Mouse (Mus musculus) hindbrain, embryonic 14.5 days (tissue): ENCODE measurements at regions not wholly inside any gene's neighbourhood (a gene's known extent, or its start where the extent isn't known, plus 50 kb on each side); places are given as distances from the start of the nearest gene placed in this dataset.
A peak's percentile ranks its signal among the peaks of the same experiment; 100 is the strongest.

Experiments used
- ATAC-seq: fragments of 200-750 bp; cut with Nextera tagmentation; 2 replicates; pipeline ENCODE4 v1.8.0; 2017; ENCODE audit warnings: moderate number of reproducible peaks, mild to moderate bottlenecking, moderate TSS enrichment, moderate library complexity; ENCODE audit not compliant: low FRiP score
- DNase-seq: peaks from one replicate; pipeline ENCODE4 v3.0.0-alpha.2; 2015; ENCODE audit warnings: low spot score
- H3K27ac ChIP-seq: fragments of 300-500 bp; sonication (generic); 2 replicates; pipeline ENCODE4 v1.5.1; 2014; ENCODE audit warnings: mild to moderate bottlenecking, moderate library complexity
- H3K27me3 ChIP-seq: fragments of 300-500 bp; sonication (generic); 2 replicates; pipeline ENCODE4 v1.6.1; 2014; ENCODE audit warnings: mild to moderate bottlenecking, low read length, mixed read lengths; ENCODE audit not compliant: control insufficient read depth, insufficient read depth
- H3K36me3 ChIP-seq: fragments of 300-500 bp; sonication (generic); replicated peaks from 2 replicates; pipeline ENCODE4 v1.6.1; 2014; ENCODE audit not compliant: control insufficient read depth, insufficient read depth
- H3K4me1 ChIP-seq: fragments of 300-500 bp; sonication (generic); replicated peaks from 2 replicates; pipeline ENCODE4 v1.6.1; 2014; ENCODE audit warnings: antibody characterized with exemption, low read length, mixed read lengths; ENCODE audit not compliant: control insufficient read depth, insufficient read depth
- H3K4me2 ChIP-seq: fragments of 300-500 bp; sonication (generic); replicated peaks from 2 replicates; pipeline ENCODE4 v1.6.1; 2014; ENCODE audit warnings: mild to moderate bottlenecking, moderate library complexity
- H3K4me3 ChIP-seq: fragments of 300-500 bp; sonication (generic); replicated peaks from 2 replicates; pipeline ENCODE4 v1.5.1; 2014; ENCODE audit warnings: mild to moderate bottlenecking, low read length
- H3K9ac ChIP-seq: fragments of 300-500 bp; sonication (generic); 2 replicates; pipeline ENCODE4 v1.6.1; 2014
- H3K9me3 ChIP-seq: fragments of 300-500 bp; sonication (generic); 2 replicates; pipeline ENCODE4 v1.6.1; 2016; ENCODE audit warnings: low read length; ENCODE audit not compliant: control insufficient read depth
- WGBS: fragments of 180-500 bp; shearing (Covaris S2); extraction: QIAGEN DNeasy Blood & Tissue Kit; methylation state at CpG from one replicate; pipeline ENCODE4 v1.1.7; 2014; 5-methylcytosine and 5-hydroxymethylcytosine counted together

DNA sequence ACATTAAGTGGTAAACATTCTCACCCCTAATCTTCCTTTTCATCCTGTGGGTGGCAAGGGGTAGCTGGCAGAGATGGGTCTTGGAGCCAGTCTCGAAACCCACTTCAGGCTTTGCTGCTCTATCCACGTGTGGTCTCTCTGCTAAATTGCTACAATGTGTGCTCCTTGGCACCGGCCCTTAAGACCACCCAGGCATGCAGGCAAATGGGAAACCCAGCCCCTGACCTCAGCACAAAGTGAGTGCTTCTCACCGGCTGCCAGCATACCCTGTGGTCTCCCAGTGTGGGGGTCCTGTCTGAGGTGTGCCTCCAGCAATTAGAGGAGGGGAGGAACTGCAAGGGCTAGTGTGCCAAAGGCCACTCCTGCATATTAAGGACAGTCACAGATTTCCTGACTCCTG lies 238.5 kb upstream of the Gm21798 start:
- no peak overlapping the region for H3K4me2 ChIP-seq
- no peaks in the 10 kb centered on the region for H3K4me1 ChIP-seq
- H3K9me3 ChIP-seq = no peaks in the 10 kb centered on the region
- H3K27ac ChIP-seq = no peak overlapping the region
- H3K4me3 ChIP-seq = no peak overlapping the region
- no peaks in the 10 kb centered on the region for H3K36me3 ChIP-seq
- no peak overlapping the region for H3K9ac ChIP-seq
- DNase-seq (no peak), ATAC-seq (peak; percentile 57; the same call in 1 of the 2 replicates)
- 49% methylated on average over 4 of the region's 4 CpGs for WGBS
- no peaks in the 10 kb centered on the region for H3K27me3 ChIP-seq

DNA sequence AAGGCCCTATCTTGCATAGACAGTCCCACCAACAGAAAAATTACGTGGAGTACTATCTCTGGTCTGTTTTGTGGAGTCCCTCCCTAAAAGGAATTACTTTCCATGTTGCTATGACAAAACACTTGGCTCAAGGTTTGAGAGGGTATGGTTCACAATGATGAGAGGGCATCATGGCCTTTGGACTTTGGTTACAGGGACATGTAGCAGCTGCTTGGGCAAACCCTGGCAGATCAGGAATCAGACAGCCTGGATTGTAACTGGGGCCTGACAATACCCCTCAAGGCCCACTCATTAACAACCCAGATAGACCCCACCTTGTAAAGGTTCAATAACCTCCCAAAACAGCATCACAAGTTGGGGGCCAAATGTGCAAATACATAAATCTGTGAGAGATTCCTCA lies 237.0 kb upstream of the Gm21798 start:
- no peak for ATAC-seq
- H3K9ac ChIP-seq = no peak overlapping the region
- no peak overlapping the region for H3K4me2 ChIP-seq
- H3K27me3 ChIP-seq = no peaks in the 10 kb centered on the region
- no peak overlapping the region for H3K4me3 ChIP-seq
- H3K9me3 ChIP-seq = no peaks in the 10 kb centered on the region
- no peaks in the 10 kb centered on the region for H3K4me1 ChIP-seq
- H3K27ac ChIP-seq = no peak overlapping the region
- no peak for DNase-seq
- no peaks in the 10 kb centered on the region for H3K36me3 ChIP-seq
- 79% methylated on average over 1 of the region's 1 CpGs for WGBS

DNA sequence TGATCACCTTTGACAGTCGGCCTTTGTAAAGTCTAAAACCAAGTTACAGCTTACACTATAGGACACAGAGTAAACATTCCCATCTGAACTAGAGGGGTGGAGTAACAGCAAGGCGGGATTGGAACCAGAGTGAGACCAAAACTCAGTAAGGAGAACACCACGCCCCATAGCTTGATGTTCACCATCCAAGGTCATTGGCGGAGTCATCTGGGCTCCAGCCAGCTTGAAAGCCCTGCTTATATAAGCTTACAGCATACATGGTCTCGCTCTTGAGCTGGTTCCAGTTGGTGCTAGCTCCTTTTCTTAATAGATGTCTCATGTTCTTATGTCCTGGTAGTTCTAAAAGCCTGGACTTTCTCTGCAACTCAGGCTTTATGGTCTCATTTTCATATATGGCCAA lies 236.4 kb upstream of the Gm21798 start:
- ATAC-seq (no peak), DNase-seq (no peak)
- Histone ChIP-seq H3K9me3 (no peaks in the 10 kb centered on the region), H3K4me3 (no peak overlapping the region), H3K4me1 (no peaks in the 10 kb centered on the region), H3K27ac (no peak overlapping the region), H3K4me2 (no peak overlapping the region), H3K27me3 (no peaks in the 10 kb centered on the region), H3K9ac (no peak overlapping the region), H3K36me3 (no peaks in the 10 kb centered on the region)
- 89% methylated on average over 5 of the region's 5 CpGs for WGBS

DNA sequence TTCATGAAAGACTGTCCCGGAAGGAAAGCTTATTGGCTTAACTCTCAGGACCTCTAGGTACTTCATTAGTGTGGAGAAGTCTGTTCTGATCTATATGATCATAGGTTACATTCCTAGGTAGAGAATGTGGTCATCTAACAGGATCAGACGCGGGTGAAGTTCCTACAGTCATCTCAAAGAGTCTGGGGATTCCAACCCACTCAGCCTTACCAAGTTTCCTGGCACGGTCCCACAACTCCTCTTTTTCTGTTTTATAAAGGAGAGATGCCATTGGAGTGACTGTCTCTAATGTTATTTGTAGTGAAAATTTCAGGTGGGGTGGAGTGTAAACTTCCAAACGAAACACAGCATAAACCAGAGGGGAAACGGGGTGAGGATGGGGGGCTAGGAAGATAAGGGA lies 233.4 kb upstream of the Gm21798 start:
- no peaks in the 10 kb centered on the region for H3K27me3 ChIP-seq
- WGBS = 94% methylated on average over 6 of the region's 6 CpGs
- H3K9ac ChIP-seq = no peak overlapping the region
- H3K4me3 ChIP-seq = no peak overlapping the region
- no peaks in the 10 kb centered on the region for H3K9me3 ChIP-seq
- H3K36me3 ChIP-seq = no peaks in the 10 kb centered on the region
- H3K4me1 ChIP-seq = no peaks in the 10 kb centered on the region
- no peak for ATAC-seq
- H3K4me2 ChIP-seq = no peak overlapping the region
- no peak for DNase-seq
- no peak overlapping the region for H3K27ac ChIP-seq

DNA sequence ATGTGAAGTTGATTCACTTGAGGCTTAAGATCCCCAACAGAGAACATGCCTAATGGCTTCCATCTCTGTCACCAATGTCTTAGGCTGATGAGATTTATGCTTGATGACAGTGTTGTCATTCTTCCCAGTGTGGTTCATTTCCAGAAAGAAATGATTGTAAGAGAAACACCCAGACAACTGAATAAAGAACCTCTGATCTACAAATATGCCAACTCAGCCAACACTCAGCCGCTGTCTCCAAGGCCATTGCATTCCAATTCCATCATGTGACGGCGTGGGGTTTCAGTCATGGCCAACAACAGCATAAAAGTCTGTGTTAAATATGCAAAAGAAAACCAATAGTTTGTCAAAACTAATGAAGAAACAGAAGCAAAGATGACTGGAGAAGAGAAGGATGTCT lies 230.7 kb upstream of the Gm21798 start:
- H3K4me3 ChIP-seq = no peak overlapping the region
- no peak overlapping the region for H3K27ac ChIP-seq
- no peak overlapping the region for H3K9ac ChIP-seq
- ATAC-seq = no peak
- H3K36me3 ChIP-seq = no peaks in the 10 kb centered on the region
- no peak overlapping the region for H3K4me2 ChIP-seq
- no peak for DNase-seq
- WGBS = 94% methylated on average over 3 of the region's 3 CpGs
- no peaks in the 10 kb centered on the region for H3K9me3 ChIP-seq
- H3K27me3 ChIP-seq = no peaks in the 10 kb centered on the region
- no peaks in the 10 kb centered on the region for H3K4me1 ChIP-seq

DNA sequence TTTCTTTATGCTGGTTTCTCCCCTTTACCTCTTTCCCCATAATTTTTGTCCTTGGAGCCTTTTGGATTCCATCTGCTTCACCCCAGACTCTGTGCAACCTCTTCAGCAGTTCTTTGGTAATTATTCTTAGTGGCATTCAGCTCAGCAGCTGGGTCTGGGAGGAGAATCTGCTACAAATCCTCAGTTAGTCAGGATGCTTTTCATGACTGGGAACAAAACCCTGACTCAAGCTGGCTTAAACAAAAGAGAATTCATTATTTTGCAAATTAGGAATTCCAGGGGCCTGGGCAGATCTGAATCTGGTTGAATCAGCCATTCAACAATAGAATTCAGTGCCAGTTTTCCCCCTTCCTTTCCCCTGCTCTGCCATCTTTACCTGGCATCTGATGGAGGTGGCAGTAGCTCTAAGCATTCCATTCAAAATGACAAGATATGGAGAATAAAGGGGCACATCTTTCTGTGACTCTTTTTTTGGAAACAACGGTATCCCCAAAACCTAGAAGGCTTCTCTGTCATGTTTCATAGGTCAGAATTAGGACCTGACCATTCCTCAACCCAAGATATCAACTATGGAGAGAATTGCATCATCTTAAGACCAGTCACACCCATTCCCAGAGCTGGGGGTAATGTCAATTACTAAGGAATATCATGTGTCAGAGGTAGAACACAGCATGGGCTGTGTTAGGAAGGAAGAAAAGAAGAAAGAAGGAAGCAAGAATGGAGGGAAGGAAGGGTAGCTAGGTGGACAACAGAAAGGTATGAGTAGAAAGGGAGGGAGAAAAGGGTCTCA lies 227.2 kb upstream of the Gm21798 start:
- no peak overlapping the region for H3K4me2 ChIP-seq
- H3K36me3 ChIP-seq = no peaks in the 10 kb centered on the region
- WGBS = 61% methylated on average over 1 of the region's 1 CpGs
- 0 out of 2 replicates have a peak, but pooled peaks have one; percentile 34 for ATAC-seq
- no peak for DNase-seq
- no peak overlapping the region for H3K4me3 ChIP-seq
- H3K9me3 ChIP-seq = no peaks in the 10 kb centered on the region
- H3K9ac ChIP-seq = no peak overlapping the region
- H3K4me1 ChIP-seq = no peaks in the 10 kb centered on the region
- no peak overlapping the region for H3K27ac ChIP-seq
- no peaks in the 10 kb centered on the region for H3K27me3 ChIP-seq

DNA sequence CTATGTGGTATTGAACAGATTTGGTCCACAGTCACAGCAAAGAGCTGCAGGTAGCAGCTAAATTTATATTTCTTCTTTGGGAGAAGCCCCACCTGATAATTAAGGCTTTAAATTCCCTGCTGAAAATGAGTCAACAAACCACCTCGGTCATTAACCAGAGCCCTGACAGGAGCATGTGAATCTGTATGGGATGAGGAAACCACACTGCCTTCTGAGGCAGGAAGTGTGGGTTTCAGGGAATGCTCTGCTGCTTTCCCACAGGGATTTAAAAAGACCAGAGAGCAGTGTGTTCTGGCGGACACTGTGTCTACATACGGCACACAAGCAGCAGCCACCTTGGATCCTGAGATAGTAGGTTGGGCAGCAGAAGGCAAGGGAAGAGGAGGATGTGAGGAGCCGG lies 204.0 kb upstream of the Gm21798 start:
- H3K9me3 ChIP-seq = no peaks in the 10 kb centered on the region
- no peaks in the 10 kb centered on the region for H3K36me3 ChIP-seq
- H3K4me3 ChIP-seq = no peak overlapping the region
- no peak for DNase-seq
- H3K27me3 ChIP-seq = no peaks in the 10 kb centered on the region
- ATAC-seq = no peak
- H3K4me1 ChIP-seq = no peaks in the 10 kb centered on the region
- no peak overlapping the region for H3K9ac ChIP-seq
- no peak overlapping the region for H3K4me2 ChIP-seq
- no peak overlapping the region for H3K27ac ChIP-seq
- 65% methylated on average over 4 of the region's 4 CpGs for WGBS

DNA sequence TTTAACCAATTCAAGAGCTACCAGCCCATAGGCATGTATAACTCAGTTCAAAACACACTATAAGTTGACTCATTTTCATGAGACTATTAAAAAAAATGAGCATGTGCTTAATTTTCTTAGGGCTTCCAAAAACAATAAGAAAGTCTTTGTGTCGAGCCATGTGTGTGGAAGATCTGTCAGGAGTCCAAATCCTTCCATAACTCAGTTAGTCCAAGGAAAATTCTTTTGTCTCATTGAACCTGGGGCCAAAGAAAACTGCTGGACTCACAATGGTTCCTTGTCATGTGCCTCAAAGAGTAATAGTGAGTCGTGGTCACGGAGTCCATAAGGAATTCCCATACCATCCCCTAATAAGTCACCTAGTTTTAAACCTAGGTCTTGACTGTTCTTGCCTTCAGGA lies 199.0 kb upstream of the Gm21798 start:
- 72% methylated on average over 3 of the region's 3 CpGs for WGBS
- H3K27me3 ChIP-seq = no peaks in the 10 kb centered on the region
- no peaks in the 10 kb centered on the region for H3K9me3 ChIP-seq
- H3K4me1 ChIP-seq = no peaks in the 10 kb centered on the region
- H3K4me3 ChIP-seq = no peak overlapping the region
- no peaks in the 10 kb centered on the region for H3K36me3 ChIP-seq
- no peak for DNase-seq
- no peak overlapping the region for H3K4me2 ChIP-seq
- no peak overlapping the region for H3K9ac ChIP-seq
- no peak overlapping the region for H3K27ac ChIP-seq
- ATAC-seq = no peak

DNA sequence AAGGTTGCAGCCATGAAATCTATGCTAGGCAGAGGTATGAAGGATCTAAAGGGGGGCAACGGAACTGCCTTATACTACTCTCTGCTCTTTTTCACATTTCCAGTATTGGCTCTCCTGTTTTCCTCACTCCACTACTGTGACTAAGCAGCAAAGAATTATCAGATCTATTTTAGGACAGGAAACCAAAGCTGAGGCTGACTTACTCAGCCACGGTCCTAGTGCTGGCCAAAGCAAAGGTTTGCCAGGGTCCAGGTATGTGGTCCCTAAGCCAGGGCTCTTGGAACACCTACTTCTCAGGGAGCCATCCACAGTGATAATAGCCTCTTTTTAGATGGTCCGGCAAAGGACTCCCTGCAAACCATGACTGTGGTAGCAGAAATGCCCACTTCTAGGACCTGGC lies 195.6 kb upstream of the Gm21798 start:
- no peaks in the 10 kb centered on the region for H3K4me1 ChIP-seq
- ATAC-seq (no peak), DNase-seq (no peak)
- no peak overlapping the region for H3K27ac ChIP-seq
- no peak overlapping the region for H3K4me2 ChIP-seq
- no peaks in the 10 kb centered on the region for H3K9me3 ChIP-seq
- H3K9ac ChIP-seq = no peak overlapping the region
- 87% methylated on average over 3 of the region's 3 CpGs for WGBS
- no peak overlapping the region for H3K4me3 ChIP-seq
- H3K27me3 ChIP-seq = no peaks in the 10 kb centered on the region
- H3K36me3 ChIP-seq = no peaks in the 10 kb centered on the region

DNA sequence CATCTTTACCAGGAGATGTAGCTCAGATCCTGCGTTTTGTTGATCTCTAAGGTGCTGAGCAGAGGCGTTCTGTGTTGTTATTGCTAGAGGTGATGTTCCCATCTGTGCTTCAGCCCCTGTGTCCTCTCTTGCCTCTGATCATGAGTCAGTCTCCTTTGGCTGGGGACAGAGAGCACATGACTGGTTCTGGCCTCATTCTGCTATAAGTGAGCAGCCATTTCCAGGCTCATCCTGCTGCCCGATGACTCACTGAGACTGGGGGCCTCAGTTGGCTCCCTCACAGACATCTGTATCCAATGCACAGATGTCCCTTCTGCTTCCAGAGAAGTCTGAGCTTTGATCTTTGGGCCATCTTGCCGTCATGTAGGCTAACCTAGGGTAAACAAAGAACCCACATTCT lies 194.9 kb upstream of the Gm21798 start:
- 83% methylated on average over 4 of the region's 4 CpGs for WGBS
- no peaks in the 10 kb centered on the region for H3K27me3 ChIP-seq
- ATAC-seq (no peak), DNase-seq (no peak)
- H3K27ac ChIP-seq = no peak overlapping the region
- H3K36me3 ChIP-seq = no peaks in the 10 kb centered on the region
- H3K9ac ChIP-seq = no peak overlapping the region
- H3K4me2 ChIP-seq = no peak overlapping the region
- 0 out of 2 replicates have a peak, but pooled peaks cover 4% of the 10 kb centered on the region for H3K4me1 ChIP-seq
- no peak overlapping the region for H3K4me3 ChIP-seq
- H3K9me3 ChIP-seq = no peaks in the 10 kb centered on the region
